Mouse (Mus musculus) forebrain, embryonic 11.5 days (tissue): ENCODE measurements around the gene Plpp1. TPM values are rescaled to one million over a fixed set of nuclear protein-coding genes. Genes with fewer than 3 reads are reported as not detected.

Experiments
- ATAC-seq: fragments of 200-750 bp; cut with Nextera tagmentation; replicated peaks from 2 replicates; pipeline ENCODE4 v1.8.0; 2017; ENCODE audit warnings: moderate TSS enrichment; ENCODE audit not compliant: low FRiP score
- DNase-seq: peaks from one replicate; pipeline ENCODE4 v3.0.0-alpha.2; 2017; ENCODE audit warnings: low spot score
- H3K27ac ChIP-seq: fragments of 300-500 bp; sonication (generic); 2 replicates; pipeline ENCODE4 v1.5.1; 2014; ENCODE audit warnings: low read depth, low read length
- H3K27me3 ChIP-seq: fragments of 300-500 bp; sonication (generic); 2 replicates; pipeline ENCODE4 v1.6.1; 2014; ENCODE audit warnings: mild to moderate bottlenecking, low read length, mixed read lengths; ENCODE audit not compliant: control insufficient read depth, insufficient read depth
- H3K36me3 ChIP-seq: fragments of 300-500 bp; sonication (generic); 2 replicates; pipeline ENCODE4 v1.6.1; 2014; ENCODE audit warnings: mild to moderate bottlenecking, low read length, moderate library complexity, mixed read lengths; ENCODE audit not compliant: control insufficient read depth, insufficient read depth
- H3K4me1 ChIP-seq: fragments of 300-500 bp; sonication (generic); replicated peaks from 2 replicates; pipeline ENCODE4 v1.6.1; 2014; ENCODE audit warnings: low read length, mixed read lengths; ENCODE audit not compliant: control insufficient read depth, insufficient read depth
- H3K4me2 ChIP-seq: fragments of 300-500 bp; sonication (generic); 2 replicates; pipeline ENCODE4 v1.6.1; 2014; ENCODE audit warnings: low read depth, mild to moderate bottlenecking, low read length, moderate library complexity, mixed read lengths; ENCODE audit not compliant: severe bottlenecking
- H3K4me3 ChIP-seq: fragments of 300-500 bp; sonication (generic); 2 replicates; pipeline ENCODE4 v1.5.1; 2014; ENCODE audit warnings: low read depth, low read length
- H3K9ac ChIP-seq: fragments of 300-500 bp; sonication (generic); 2 replicates; pipeline ENCODE4 v1.6.1; 2014; ENCODE audit warnings: low read length
- H3K9me3 ChIP-seq: fragments of 300-500 bp; sonication (generic); 2 replicates; pipeline ENCODE4 v1.6.1; 2016; ENCODE audit warnings: low read length, mixed read lengths; ENCODE audit not compliant: control insufficient read depth
- WGBS: fragments of 180-500 bp; shearing (Covaris S2); extraction: QIAGEN DNeasy Blood & Tissue Kit; methylation state at CpG from one replicate; pipeline ENCODE4 v1.1.7; 2014; 5-methylcytosine and 5-hydroxymethylcytosine counted together
- polyA plus RNA-seq: library from polyadenylated mRNA; unstranded; fragments of >200 nt; fragmentation: Nextera tagmentation; extraction: Ambion mirVana; gene quantifications from 2 replicates; pipeline ENCODE4 v1.2.1, GENCODE M21; 2014

Gene Plpp1
- polyA plus RNA-seq, 1 experiment from 2014 or later: 16.1 TPM

DNA sequence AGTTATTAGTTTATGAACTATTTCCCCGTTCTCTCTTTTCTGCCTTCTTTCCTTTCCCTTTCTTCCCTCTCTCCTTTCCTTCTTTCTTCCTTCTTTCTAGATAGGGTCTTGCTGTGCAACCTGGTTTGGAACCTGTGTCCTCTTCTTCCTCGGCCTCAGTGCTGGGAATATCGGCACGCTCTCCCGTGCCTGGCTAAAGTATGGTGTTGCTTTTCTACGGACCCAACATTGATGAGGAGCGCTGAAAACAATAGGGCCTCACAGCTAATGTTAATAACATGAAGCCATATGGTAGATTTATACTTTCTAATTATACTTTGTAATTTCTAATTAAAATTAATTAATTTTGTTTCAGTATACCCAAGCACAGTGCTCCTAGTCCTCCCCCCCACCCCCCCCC is 2.5 kb downstream of the Plpp1 start:
- Histone ChIP-seq H3K4me1 (no peaks in the 10 kb centered on the region), H3K4me2 (no peak overlapping the region), H3K27ac (no peak overlapping the region), H3K36me3 (peaks cover 2% of the 10 kb centered on the region; the same call in 1 of the 2 replicates), H3K27me3 (no peaks in the 10 kb centered on the region), H3K9me3 (no peaks in the 10 kb centered on the region), H3K4me3 (no peak overlapping the region), H3K9ac (no peak overlapping the region)
- DNase-seq: no peak
- ATAC-seq: no peak
- 91% methylated on average over 7 of the region's 7 CpGs for WGBS

- no peak overlapping the region for H3K27ac ChIP-seq
- H3K36me3 ChIP-seq: peaks cover 2% of the 10 kb centered on the region; the same call in 1 of the 2 replicates
- no peaks in the 10 kb centered on the region for H3K4me1 ChIP-seq
- no peak overlapping the region for H3K9ac ChIP-seq
- no peak overlapping the region for H3K4me2 ChIP-seq
- H3K9me3 ChIP-seq: no peaks in the 10 kb centered on the region
- 87% methylated on average over 4 of the region's 4 CpGs for WGBS
- H3K27me3 ChIP-seq: no peaks in the 10 kb centered on the region
- no peak overlapping the region for H3K4me3 ChIP-seq
- DNase-seq: no peak
- no peak for ATAC-seq
These were observed 3.1 kb downstream of the Plpp1 start for GRCm38 (mm10) chr13:112803661-112804060.

- H3K36me3 ChIP-seq: peaks cover 2% of the 10 kb centered on the region; the same call in 1 of the 2 replicates
- no peak overlapping the region for H3K4me3 ChIP-seq
- 95% methylated on average over 3 of the region's 3 CpGs for WGBS
- no peak for DNase-seq
- no peak for ATAC-seq
- no peak overlapping the region for H3K9ac ChIP-seq
- no peak overlapping the region for H3K4me2 ChIP-seq
- no peaks in the 10 kb centered on the region for H3K4me1 ChIP-seq
- H3K27ac ChIP-seq: no peak overlapping the region
- H3K27me3 ChIP-seq: no peaks in the 10 kb centered on the region
- H3K9me3 ChIP-seq: no peaks in the 10 kb centered on the region
These were observed 4.9 kb downstream of the Plpp1 start for GRCm38 (mm10) chr13:112805529-112805928.

DNA sequence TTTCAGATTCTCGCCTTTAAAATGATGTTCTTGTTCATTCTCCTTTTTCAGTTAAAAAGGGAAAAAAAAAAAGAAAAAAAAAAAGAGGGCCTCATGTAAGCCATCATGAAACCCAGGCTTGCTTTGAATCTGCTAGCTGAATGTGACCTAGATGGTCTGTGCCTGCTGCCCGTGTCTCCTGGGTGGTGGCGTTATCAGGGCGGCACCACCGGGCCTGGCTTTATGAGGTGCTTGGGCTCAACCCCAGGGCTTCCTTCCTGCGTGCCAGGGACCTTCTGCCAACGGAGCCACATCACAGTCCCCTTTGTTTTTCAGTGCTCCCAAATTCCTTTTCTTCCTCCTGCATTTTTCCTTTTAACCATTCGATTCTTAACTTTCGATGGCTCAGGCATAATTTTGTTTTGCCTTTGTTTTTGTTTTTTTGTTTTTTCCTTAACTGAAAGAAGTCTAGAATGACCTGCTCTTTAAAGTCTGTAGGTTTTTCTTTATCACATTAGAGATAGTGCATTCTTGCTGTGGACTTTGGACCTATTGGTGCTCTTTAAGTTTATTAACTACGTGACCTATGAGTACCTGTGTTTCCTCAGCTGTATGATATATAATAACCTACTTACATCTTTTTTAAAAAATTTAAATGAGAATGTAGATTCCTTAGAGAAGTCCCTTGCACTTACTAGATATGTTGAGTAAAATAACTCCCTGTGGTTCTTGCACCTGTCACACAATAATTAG is 7.5 kb downstream of the Plpp1 start:
- no peak for DNase-seq
- Histone ChIP-seq H3K4me3 (no peak overlapping the region), H3K27ac (no peak overlapping the region), H3K9ac (no peak overlapping the region), H3K4me2 (no peak overlapping the region), H3K4me1 (peaks cover 4% of the 10 kb centered on the region), H3K9me3 (no peaks in the 10 kb centered on the region), H3K36me3 (peaks cover 2% of the 10 kb centered on the region; the same call in 1 of the 2 replicates), H3K27me3 (no peaks in the 10 kb centered on the region)
- 84% methylated on average over 10 of the region's 10 CpGs for WGBS
- ATAC-seq: no peak

DNA sequence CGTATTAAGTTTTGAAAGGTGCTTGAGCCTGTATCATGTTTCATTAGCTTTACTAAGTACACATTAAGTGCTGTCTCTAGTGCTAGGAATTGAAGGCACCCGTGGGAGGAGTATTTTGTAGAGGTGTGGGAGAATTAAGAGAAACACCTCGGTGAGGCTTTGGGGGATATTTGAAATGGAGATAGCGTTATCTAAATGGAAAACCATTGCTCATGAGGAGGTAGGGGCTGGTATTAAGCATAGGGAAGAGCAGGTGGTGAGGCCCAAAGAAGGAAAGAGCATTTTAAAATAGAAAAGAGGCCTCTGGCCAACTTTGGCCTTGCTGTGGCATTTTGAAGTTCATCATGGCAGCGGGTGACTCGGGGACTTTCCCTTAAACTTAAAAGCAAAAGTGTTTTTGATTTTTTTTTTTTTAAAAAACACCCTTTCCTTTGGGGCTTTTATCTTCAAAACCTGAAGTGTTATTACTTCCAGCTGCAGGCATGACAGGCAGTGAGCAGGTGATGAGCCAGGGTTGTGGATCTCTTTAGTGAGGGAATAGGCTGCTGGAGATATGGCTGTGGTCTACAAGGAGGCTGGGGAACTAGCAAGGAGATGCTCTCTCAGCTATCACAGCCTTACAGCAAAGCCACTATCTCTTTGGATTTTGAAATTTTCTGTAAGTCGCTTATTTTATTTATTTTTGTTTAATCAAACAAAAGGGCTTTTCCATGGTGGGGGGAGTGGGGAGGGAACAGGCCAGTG is 9.1 kb downstream of the Plpp1 start:
- Histone ChIP-seq H3K27me3 (no peaks in the 10 kb centered on the region), H3K4me2 (no peak overlapping the region), H3K36me3 (peaks cover 2% of the 10 kb centered on the region; the same call in 1 of the 2 replicates), H3K4me1 (peaks cover 4% of the 10 kb centered on the region), H3K4me3 (no peak overlapping the region), H3K9ac (no peak overlapping the region), H3K27ac (no peak overlapping the region), H3K9me3 (no peaks in the 10 kb centered on the region)
- no peak for ATAC-seq
- DNase-seq: no peak
- 88% methylated on average over 7 of the region's 7 CpGs for WGBS

DNA sequence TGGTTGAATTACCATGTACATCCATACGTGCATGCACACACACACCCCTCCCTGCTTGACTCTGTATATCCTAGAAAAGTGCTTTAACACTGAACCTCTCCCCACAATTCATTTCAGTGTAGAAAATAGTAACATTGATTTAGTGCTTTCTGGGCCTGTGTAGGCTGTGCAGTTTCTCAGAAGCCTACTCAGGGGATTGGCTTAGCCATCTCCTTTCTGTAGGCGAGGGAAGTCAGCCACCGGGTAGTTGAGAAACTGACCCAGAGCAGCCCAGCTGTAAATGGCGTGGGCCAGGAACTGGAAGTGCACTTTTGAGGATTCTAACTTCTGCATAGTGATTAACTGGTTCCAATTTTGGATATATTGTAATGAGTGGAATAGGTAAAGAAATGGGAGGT is 9.7 kb downstream of the Plpp1 start:
- Histone ChIP-seq H3K4me2 (no peak overlapping the region), H3K4me1 (peaks cover 4% of the 10 kb centered on the region), H3K36me3 (peaks cover 2% of the 10 kb centered on the region; the same call in 1 of the 2 replicates), H3K9ac (no peak overlapping the region), H3K4me3 (no peak overlapping the region), H3K9me3 (no peaks in the 10 kb centered on the region), H3K27ac (no peak overlapping the region), H3K27me3 (no peaks in the 10 kb centered on the region)
- WGBS: 79% methylated on average over 4 of the region's 4 CpGs
- no peak for ATAC-seq
- no peak for DNase-seq

DNA sequence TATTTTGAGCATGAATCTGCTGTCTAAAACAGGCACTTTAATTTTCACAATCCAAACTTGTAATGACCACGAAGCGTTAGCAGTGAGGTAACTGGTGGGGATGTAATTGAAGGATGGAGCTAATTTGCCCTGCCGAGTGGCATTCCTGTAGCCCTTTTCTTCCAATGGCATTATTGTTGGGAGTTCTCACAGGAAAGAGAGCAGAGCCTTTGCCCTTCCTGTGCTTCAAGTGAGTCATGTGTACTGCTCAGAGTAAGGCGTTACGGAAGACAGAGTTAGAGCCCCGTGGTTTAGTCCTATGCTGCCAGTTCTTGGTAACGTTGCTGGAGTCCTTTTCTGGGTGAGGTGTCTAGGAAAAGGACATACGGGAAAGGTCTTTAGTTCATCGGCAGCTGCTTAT is 10.2 kb downstream of the Plpp1 start:
- H3K27me3 ChIP-seq: no peaks in the 10 kb centered on the region
- ATAC-seq (no peak), DNase-seq (no peak)
- peaks cover 2% of the 10 kb centered on the region; the same call in 1 of the 2 replicates for H3K36me3 ChIP-seq
- WGBS: 18% methylated on average over 9 of the region's 9 CpGs
- no peak overlapping the region for H3K27ac ChIP-seq
- H3K4me2 ChIP-seq: no peak overlapping the region
- H3K9ac ChIP-seq: no peak overlapping the region
- H3K4me3 ChIP-seq: no peak overlapping the region
- H3K4me1 ChIP-seq: peaks cover 4% of the 10 kb centered on the region
- no peaks in the 10 kb centered on the region for H3K9me3 ChIP-seq

DNA sequence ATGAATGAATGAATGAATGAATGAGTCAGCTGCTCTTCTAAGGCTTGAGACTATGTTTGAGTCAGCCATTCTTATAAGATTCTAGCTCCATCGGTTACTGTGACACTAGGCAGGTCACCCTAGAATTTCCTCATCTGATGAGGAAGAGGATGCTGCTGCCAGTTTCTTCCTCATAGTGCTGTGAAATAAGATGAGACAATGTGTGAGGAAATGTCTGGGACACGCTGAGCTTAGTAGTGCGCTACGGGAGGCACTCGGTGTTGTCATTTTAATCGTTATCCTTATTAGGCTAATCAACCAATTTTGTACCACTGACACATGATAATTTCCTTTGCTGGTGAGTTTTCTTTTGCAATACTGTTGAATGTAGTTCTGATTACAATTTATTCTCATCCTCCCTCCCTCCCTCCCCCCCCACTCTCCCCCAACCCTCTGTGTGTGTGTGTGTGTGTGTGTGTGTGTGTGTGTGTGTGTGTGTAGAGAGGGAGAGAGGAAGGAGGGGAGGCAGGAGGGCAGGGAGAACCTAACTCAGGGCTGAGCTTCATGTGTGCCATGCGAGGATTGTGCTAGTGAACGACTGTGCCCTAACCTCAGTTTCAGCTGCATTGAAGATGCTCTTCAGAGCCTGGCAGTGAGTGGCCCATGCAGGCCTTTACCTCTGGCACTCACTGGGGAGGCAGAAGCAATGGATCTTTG is 11.3 kb downstream of the Plpp1 start:
- Histone ChIP-seq H3K27ac (no peak overlapping the region), H3K4me2 (no peak overlapping the region), H3K36me3 (no peaks in the 10 kb centered on the region), H3K9ac (no peak overlapping the region), H3K9me3 (no peaks in the 10 kb centered on the region), H3K4me1 (peaks cover 4% of the 10 kb centered on the region), H3K4me3 (no peak overlapping the region), H3K27me3 (no peaks in the 10 kb centered on the region)
- 70% methylated on average over 8 of the region's 8 CpGs for WGBS
- DNase-seq: no peak
- no peak; the same call in 1 of the 2 replicates for ATAC-seq
